Mouse (Mus musculus): ENCODE measurements at regions not wholly inside any gene's neighbourhood (a gene's known extent, or its start where the extent isn't known, plus 50 kb on each side); places are given as distances from the start of the nearest gene placed in this dataset.

DNA sequence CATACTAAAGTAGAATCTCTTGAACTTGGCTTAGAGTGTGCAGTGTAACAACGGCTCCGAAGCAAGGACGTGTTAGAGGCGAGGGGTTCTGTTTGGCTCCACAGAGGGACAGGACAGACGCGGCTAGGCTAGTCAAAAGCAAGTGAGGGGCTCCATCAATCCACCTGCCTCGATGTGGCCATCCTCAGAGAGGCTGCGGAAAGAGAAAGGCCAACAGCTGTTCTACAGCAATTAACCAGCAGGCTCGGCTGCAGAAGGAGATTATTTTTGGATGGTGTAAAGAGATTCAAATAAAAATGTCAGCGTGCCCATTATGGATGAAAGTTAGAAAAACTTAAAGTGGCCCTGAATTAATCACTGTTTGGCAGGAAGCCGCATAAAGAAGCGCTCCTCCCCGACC lies 221.0 kb upstream of the Irx5 start:
- TF ChIP-seq CTCF (IDR thresholded peaks at IDR 0.05; ENCODE audit: low read depth) (no peak), EP300 (IDR thresholded peaks at IDR 0.05; ENCODE audit: low read depth) (no peak)

Data from liver, postnatal 0 days (tissue).